Mouse (Mus musculus): ENCODE measurements at regions not wholly inside any gene's neighbourhood (a gene's known extent, or its start where the extent isn't known, plus 50 kb on each side); places are given as distances from the start of the nearest gene placed in this dataset.
A peak's percentile ranks its signal among the peaks of the same experiment; 100 is the strongest.

- peak overlapping the region; percentile 49 for H3K4me3 ChIP-seq (replicated peaks; ENCODE audit: low read length)
- H3K4me1 ChIP-seq (replicated peaks; ENCODE audit: low read depth, low read length), result peaks cover 24% of the 10 kb centered on the region
- H3K9me3 ChIP-seq (ENCODE audit: low read length), result no peaks in the 10 kb centered on the region
- H3K27me3 ChIP-seq (ENCODE audit: insufficient read depth, low read length), result peaks cover 8% of the 10 kb centered on the region; the same call in 1 of the 2 replicates
- no peaks in the 10 kb centered on the region for H3K36me3 ChIP-seq (ENCODE audit: insufficient read depth, low read length)
- TF ChIP-seq CTCF (conservative IDR thresholded peaks at IDR 0.05; ENCODE audit: low read length) (no peak), NANOG (IDR thresholded peaks at IDR 0.05; ENCODE audit: borderline replicate concordance, low read length) (peak; percentile 86)
These were observed 97.3 kb downstream of the Brms1l start for GRCm38 (mm10) chr12:55933417-55933816.

DNA sequence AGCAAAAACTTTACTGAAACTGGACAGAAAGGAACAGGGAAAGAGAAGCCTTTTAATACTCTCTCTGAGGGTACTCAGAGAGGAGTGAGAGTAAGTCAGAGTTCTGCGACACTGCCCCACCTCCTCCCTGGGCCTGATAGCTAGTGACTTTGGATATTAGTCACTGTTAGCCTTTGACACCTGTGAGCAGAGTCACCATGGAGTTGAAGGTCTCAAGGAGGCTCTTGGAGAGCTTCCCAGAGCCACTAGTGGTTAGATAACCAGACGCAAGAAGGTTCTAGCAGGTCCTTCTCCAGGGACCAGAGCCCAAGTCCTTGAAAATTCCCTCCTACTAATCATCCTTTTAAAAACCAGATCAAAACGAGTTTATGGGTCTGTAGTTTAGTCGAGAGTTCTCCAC, 94.3 kb downstream of the Brms1l start:
- H3K4me1 ChIP-seq (replicated peaks; ENCODE audit: low read depth, low read length), result peaks cover 24% of the 10 kb centered on the region

DNA sequence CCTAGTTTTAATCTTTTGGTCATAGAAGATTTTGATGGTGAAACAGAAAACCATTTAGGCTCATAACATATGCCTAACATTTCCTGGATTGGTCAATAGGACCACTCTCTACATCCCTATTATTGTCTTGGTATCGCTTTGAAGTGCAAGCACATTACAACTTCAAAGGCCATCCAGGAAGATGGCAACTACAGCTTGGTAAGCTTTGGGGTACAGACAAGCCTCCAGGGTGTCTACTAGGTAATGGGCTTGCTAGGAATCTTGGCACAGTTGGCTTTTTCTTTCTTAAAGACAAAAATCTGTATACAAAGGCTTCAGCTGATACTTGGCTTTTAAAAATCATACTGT, 90.8 kb downstream of the Brms1l start:
- TF ChIP-seq NANOG (IDR thresholded peaks at IDR 0.05; ENCODE audit: borderline replicate concordance, low read length), result no peak
- TF ChIP-seq POU5F1 (IDR thresholded peaks at IDR 0.05; ENCODE audit: borderline replicate concordance, low read length), result no peak
- no peak for TF ChIP-seq CTCF (conservative IDR thresholded peaks at IDR 0.05; ENCODE audit: low read length)
- Histone ChIP-seq H3K27me3 (ENCODE audit: insufficient read depth, low read length) (no peaks in the 10 kb centered on the region; the same call in 1 of the 2 replicates), H3K4me3 (replicated peaks; ENCODE audit: low read length) (no peak overlapping the region), H3K36me3 (ENCODE audit: insufficient read depth, low read length) (no peaks in the 10 kb centered on the region), H3K9me3 (ENCODE audit: low read length) (no peaks in the 10 kb centered on the region), H3K4me1 (replicated peaks; ENCODE audit: low read depth, low read length) (no peaks in the 10 kb centered on the region; the same call in 1 of the 2 replicates)

More for the DNA sequence above, 94.3 kb downstream of the Brms1l start:
- Histone ChIP-seq H3K27me3 (ENCODE audit: insufficient read depth, low read length) (peaks cover 8% of the 10 kb centered on the region; the same call in 1 of the 2 replicates), H3K36me3 (ENCODE audit: insufficient read depth, low read length) (no peaks in the 10 kb centered on the region), H3K9me3 (ENCODE audit: low read length) (no peaks in the 10 kb centered on the region), H3K4me3 (replicated peaks; ENCODE audit: low read length) (no peak overlapping the region)
- TF ChIP-seq CTCF (conservative IDR thresholded peaks at IDR 0.05; ENCODE audit: low read length), result no peak
- TF ChIP-seq NANOG (IDR thresholded peaks at IDR 0.05; ENCODE audit: borderline replicate concordance, low read length), result no peak
- no peak for TF ChIP-seq POU5F1 (IDR thresholded peaks at IDR 0.05; ENCODE audit: borderline replicate concordance, low read length)

GRCm38 (mm10) chr12:55926276-55926973, 90.3 kb downstream of the Brms1l start:
- H3K4me1 ChIP-seq (replicated peaks; ENCODE audit: low read depth, low read length), result no peaks in the 10 kb centered on the region
- no peak overlapping the region for H3K4me3 ChIP-seq (replicated peaks; ENCODE audit: low read length)
- no peaks in the 10 kb centered on the region for H3K9me3 ChIP-seq (ENCODE audit: low read length)
- H3K36me3 ChIP-seq (ENCODE audit: insufficient read depth, low read length), result no peaks in the 10 kb centered on the region
- no peak for TF ChIP-seq CTCF (conservative IDR thresholded peaks at IDR 0.05; ENCODE audit: low read length)
- TF ChIP-seq NANOG (IDR thresholded peaks at IDR 0.05; ENCODE audit: borderline replicate concordance, low read length), result no peak
- no peak for TF ChIP-seq POU5F1 (IDR thresholded peaks at IDR 0.05; ENCODE audit: borderline replicate concordance, low read length)
- no peaks in the 10 kb centered on the region; the same call in 1 of the 2 replicates for H3K27me3 ChIP-seq (ENCODE audit: insufficient read depth, low read length)

All from E14TG2a.4 (cell line).